Mouse (Mus musculus) kidney, postnatal 0 days (tissue): Measurements from ENCODE around the gene Hspbap1. TPM values are rescaled to one million over a fixed set of nuclear protein-coding genes. Genes with fewer than 3 reads are reported as not detected.

Experiments
- ATAC-seq: fragments of 200-750 bp; cut with Nextera tagmentation; replicated peaks from 2 replicates; pipeline ENCODE4 v1.8.0; 2017; ENCODE audit warnings: low read depth, moderate number of reproducible peaks, moderate TSS enrichment, moderate library complexity; ENCODE audit not compliant: low FRiP score
- DNase-seq: peaks from one replicate; pipeline ENCODE4 v3.0.0-alpha.2; 2016; ENCODE audit warnings: low spot score
- H3K27ac ChIP-seq: fragments of 300-500 bp; sonication (generic); 2 replicates; pipeline ENCODE4 v1.5.1; 2014; ENCODE audit warnings: mild to moderate bottlenecking
- H3K27me3 ChIP-seq: fragments of 300-500 bp; sonication (generic); 2 replicates; pipeline ENCODE4 v1.6.1; 2014; ENCODE audit warnings: low read length, mixed read lengths; ENCODE audit not compliant: insufficient read depth
- H3K36me3 ChIP-seq: fragments of 300-500 bp; sonication (generic); 2 replicates; pipeline ENCODE4 v1.6.1; 2014; ENCODE audit warnings: low read length, mixed read lengths; ENCODE audit not compliant: insufficient read depth
- H3K4me1 ChIP-seq: fragments of 300-500 bp; sonication (generic); replicated peaks from 2 replicates; pipeline ENCODE4 v1.6.1; 2014; ENCODE audit warnings: antibody characterized with exemption, low read length, mixed read lengths; ENCODE audit not compliant: insufficient read depth
- H3K4me2 ChIP-seq: fragments of 300-500 bp; sonication (generic); 2 replicates; pipeline ENCODE4 v1.6.1; 2014; ENCODE audit warnings: mild to moderate bottlenecking, low read length, moderate library complexity, mixed read lengths
- H3K4me3 ChIP-seq: fragments of 300-500 bp; sonication (generic); replicated peaks from 2 replicates; pipeline ENCODE4 v1.5.1; 2014; ENCODE audit warnings: low read depth, low read length
- H3K9ac ChIP-seq: fragments of 300-500 bp; sonication (generic); 2 replicates; pipeline ENCODE4 v1.6.1; 2014; ENCODE audit warnings: low read depth, low read length
- H3K9me3 ChIP-seq: fragments of 300-500 bp; sonication (generic); replicated peaks from 2 replicates; pipeline ENCODE4 v1.6.1; 2016; ENCODE audit warnings: low read length, inconsistent platforms, mixed read lengths
- CTCF ChIP-seq: IDR thresholded peaks from 2 replicates; pipeline ENCODE4 v1.5.1; 2016; ENCODE audit warnings: antibody characterized with exemption, low read depth, mild to moderate bottlenecking, moderate library complexity
- WGBS: fragments of 180-500 bp; shearing (Covaris S2); extraction: QIAGEN DNeasy Blood & Tissue Kit; methylation state at CpG from one replicate; pipeline ENCODE4 v1.1.7; 2014; 5-methylcytosine and 5-hydroxymethylcytosine counted together
- polyA plus RNA-seq: library from polyadenylated mRNA; unstranded; fragments of >200 nt; fragmentation: Nextera tagmentation; extraction: Ambion mirVana; gene quantifications from 2 replicates; pipeline ENCODE4 v1.2.1, GENCODE M21; 2015

Hspbap1 gene
- polyA plus RNA-seq, 1 experiment from 2014 or later, result 10.8 TPM

GRCm38 (mm10) chr16:35829999-35830398 is 59.8 kb downstream of the Hspbap1 start:
- no peak for TF ChIP-seq CTCF
- H3K27ac ChIP-seq, result no peak overlapping the region

GRCm38 (mm10) chr16:35832926-35833325 is 62.8 kb downstream of the Hspbap1 start:
- no peak overlapping the region for H3K27ac ChIP-seq
- ATAC-seq, result no peak

More at GRCm38 (mm10) chr16:35829999-35830398, 59.8 kb downstream of the Hspbap1 start:
- Histone ChIP-seq H3K27me3 (no peaks in the 10 kb centered on the region), H3K4me3 (no peak overlapping the region), H3K9ac (no peak overlapping the region), H3K4me1 (no peaks in the 10 kb centered on the region), H3K36me3 (no peaks in the 10 kb centered on the region), H3K9me3 (no peaks in the 10 kb centered on the region), H3K4me2 (no peak overlapping the region)
- ATAC-seq (no peak), DNase-seq (no peak)
- 40% methylated on average over 7 of the region's 7 CpGs for WGBS

GRCm38 (mm10) chr16:35834653-35835052 is 64.5 kb downstream of the Hspbap1 start:
- Histone ChIP-seq H3K9me3 (no peaks in the 10 kb centered on the region), H3K9ac (no peak overlapping the region), H3K36me3 (no peaks in the 10 kb centered on the region), H3K4me3 (no peak overlapping the region), H3K4me2 (no peak overlapping the region), H3K4me1 (no peaks in the 10 kb centered on the region), H3K27ac (no peak overlapping the region), H3K27me3 (no peaks in the 10 kb centered on the region)
- no peak for DNase-seq
- ATAC-seq, result no peak
- TF ChIP-seq CTCF, result no peak
- WGBS, result 88% methylated on average over 8 of the region's 8 CpGs

More at GRCm38 (mm10) chr16:35832926-35833325, 62.8 kb downstream of the Hspbap1 start:
- no peak overlapping the region for H3K9ac ChIP-seq
- no peak overlapping the region for H3K4me2 ChIP-seq
- DNase-seq, result no peak
- no peak overlapping the region for H3K4me3 ChIP-seq
- no peaks in the 10 kb centered on the region for H3K4me1 ChIP-seq
- no peaks in the 10 kb centered on the region for H3K27me3 ChIP-seq
- no peaks in the 10 kb centered on the region for H3K9me3 ChIP-seq
- no peak for TF ChIP-seq CTCF
- H3K36me3 ChIP-seq, result no peaks in the 10 kb centered on the region
- 80% methylated on average over 3 of the region's 3 CpGs for WGBS

GRCm38 (mm10) chr16:35839680-35840079 is 69.5 kb downstream of the Hspbap1 start:
- Histone ChIP-seq H3K27me3 (no peaks in the 10 kb centered on the region), H3K36me3 (no peaks in the 10 kb centered on the region), H3K9ac (no peak overlapping the region), H3K4me3 (no peak overlapping the region), H3K4me2 (no peak overlapping the region), H3K9me3 (no peaks in the 10 kb centered on the region), H3K4me1 (no peaks in the 10 kb centered on the region), H3K27ac (no peak overlapping the region)
- peak; percentile 74 for DNase-seq
- no peak for ATAC-seq
- peak; percentile 76 for TF ChIP-seq CTCF
- WGBS, result 18% methylated on average over 1 of the region's 1 CpGs

- Histone ChIP-seq H3K4me3 (no peak overlapping the region), H3K4me2 (no peak overlapping the region), H3K36me3 (no peaks in the 10 kb centered on the region), H3K4me1 (no peaks in the 10 kb centered on the region), H3K9me3 (no peaks in the 10 kb centered on the region), H3K27me3 (no peaks in the 10 kb centered on the region), H3K9ac (no peak overlapping the region), H3K27ac (no peak overlapping the region)
- ATAC-seq (no peak), DNase-seq (no peak)
- no peak for TF ChIP-seq CTCF
Measured at GRCm38 (mm10) chr16:35847138-35847537, 77.0 kb downstream of the Hspbap1 start.

GRCm38 (mm10) chr16:35855846-35856245 is 85.7 kb downstream of the Hspbap1 start:
- H3K4me2 ChIP-seq, result no peak overlapping the region
- no peaks in the 10 kb centered on the region for H3K36me3 ChIP-seq
- no peak overlapping the region for H3K9ac ChIP-seq
- no peaks in the 10 kb centered on the region for H3K9me3 ChIP-seq
- no peak for ATAC-seq
- no peaks in the 10 kb centered on the region for H3K4me1 ChIP-seq
- 66% methylated on average over 4 of the region's 4 CpGs for WGBS
- H3K27ac ChIP-seq, result no peak overlapping the region
- TF ChIP-seq CTCF, result no peak
- no peak for DNase-seq
- no peak overlapping the region for H3K4me3 ChIP-seq
- H3K27me3 ChIP-seq, result no peaks in the 10 kb centered on the region

- H3K4me3 ChIP-seq, result no peak overlapping the region
- H3K36me3 ChIP-seq, result peaks cover 1% of the 10 kb centered on the region; the same call in 1 of the 2 replicates
- no peaks in the 10 kb centered on the region for H3K27me3 ChIP-seq
- no peak for TF ChIP-seq CTCF
- ATAC-seq (no peak), DNase-seq (no peak)
- H3K9ac ChIP-seq, result no peak overlapping the region
- H3K27ac ChIP-seq, result no peak overlapping the region
- no peak overlapping the region for H3K4me2 ChIP-seq
- WGBS, result 91% methylated on average over 18 of the region's 18 CpGs
- H3K9me3 ChIP-seq, result no peaks in the 10 kb centered on the region
- no peaks in the 10 kb centered on the region for H3K4me1 ChIP-seq
Measured at GRCm38 (mm10) chr16:35856766-35857165, 86.6 kb downstream of the Hspbap1 start.
